Mouse (Mus musculus) liver, postnatal 0 days (tissue): ENCODE measurements around the gene Cxcl17.

Source experiments
- CTCF ChIP-seq: sonication (generic); IDR thresholded peaks from 2 replicates; pipeline ENCODE4 v1.5.1; 2016; ENCODE audit warnings: antibody characterized with exemption, low read depth
- EP300 ChIP-seq: IDR thresholded peaks from 2 replicates; pipeline ENCODE4 v1.6.1; 2016; ENCODE audit warnings: antibody characterized with exemption, low read depth, mild to moderate bottlenecking

DNA sequence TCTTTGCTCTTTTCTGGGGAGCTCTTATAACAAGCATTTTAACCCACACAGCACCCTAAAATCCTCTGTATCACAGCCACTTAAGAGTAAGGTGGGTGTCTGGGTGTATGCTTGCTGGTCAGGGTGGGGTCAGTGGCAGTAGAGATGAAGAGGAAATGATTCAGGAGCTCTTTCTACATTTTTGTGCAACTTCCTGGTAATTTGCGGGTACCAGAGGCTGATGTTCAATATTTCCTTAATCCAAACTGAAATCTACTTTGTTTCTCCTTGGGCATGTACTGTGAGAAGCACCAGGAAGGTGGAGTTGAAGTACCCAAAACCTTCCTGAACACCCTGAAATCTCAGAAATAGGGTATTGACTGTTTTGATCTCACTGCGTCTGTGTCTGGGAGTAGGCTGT, 24.0 kb upstream of the Cxcl17 start:
- TF ChIP-seq CTCF (no peak), EP300 (no peak)
